Mouse (Mus musculus) lung, embryonic 14.5 days (tissue): ENCODE data around the gene Tns3. TPM values are rescaled to one million over a fixed set of nuclear protein-coding genes. Genes with fewer than 3 reads are reported as not detected.

Experiments
- ATAC-seq: fragments of 200-750 bp; cut with Nextera tagmentation; 2 replicates; pipeline ENCODE4 v1.8.0; 2017; ENCODE audit warnings: mild to moderate bottlenecking, moderate TSS enrichment, moderate library complexity; ENCODE audit not compliant: insufficient read depth
- DNase-seq: peaks from one replicate; pipeline ENCODE4 v3.0.0-alpha.2; 2015
- H3K27ac ChIP-seq: fragments of 300-500 bp; sonication (generic); 2 replicates; pipeline ENCODE4 v1.5.1; 2014; ENCODE audit warnings: low read depth, mild to moderate bottlenecking, moderate library complexity
- H3K27me3 ChIP-seq: fragments of 300-500 bp; sonication (generic); 2 replicates; pipeline ENCODE4 v1.6.1; 2014; ENCODE audit warnings: low read length, control low read depth; ENCODE audit not compliant: insufficient read depth
- H3K36me3 ChIP-seq: fragments of 300-500 bp; sonication (generic); 2 replicates; pipeline ENCODE4 v1.6.1; 2014; ENCODE audit warnings: control low read depth; ENCODE audit not compliant: insufficient read depth
- H3K4me1 ChIP-seq: fragments of 300-500 bp; sonication (generic); 2 replicates; pipeline ENCODE4 v1.6.1; 2014; ENCODE audit warnings: antibody characterized with exemption, control low read depth; ENCODE audit not compliant: insufficient read depth
- H3K4me2 ChIP-seq: fragments of 300-500 bp; sonication (generic); 2 replicates; pipeline ENCODE4 v1.6.1; 2014; ENCODE audit warnings: mild to moderate bottlenecking
- H3K4me3 ChIP-seq: fragments of 300-500 bp; sonication (generic); 2 replicates; pipeline ENCODE4 v1.5.1; 2014; ENCODE audit warnings: low read depth, low read length
- H3K9ac ChIP-seq: fragments of 300-500 bp; sonication (generic); 2 replicates; pipeline ENCODE4 v1.6.1; 2014
- H3K9me3 ChIP-seq: fragments of 300-500 bp; sonication (generic); 2 replicates; pipeline ENCODE4 v1.6.1; 2016; ENCODE audit warnings: low read depth, low read length, control low read depth
- CTCF ChIP-seq: IDR thresholded peaks from 2 replicates; pipeline ENCODE4 v1.5.1; 2016; ENCODE audit warnings: antibody characterized with exemption, low read depth
- WGBS: fragments of 180-500 bp; shearing (Covaris S2); extraction: QIAGEN DNeasy Blood & Tissue Kit; methylation state at CpG from one replicate; pipeline ENCODE4 v1.1.7; 2014; 5-methylcytosine and 5-hydroxymethylcytosine counted together
- polyA plus RNA-seq: library from polyadenylated mRNA; unstranded; fragments of >200 nt; fragmentation: Nextera tagmentation; extraction: Ambion mirVana; gene quantifications from 2 replicates; pipeline ENCODE4 v1.2.1, GENCODE M21; 2014

The Tns3 gene
- polyA plus RNA-seq, 1 experiment from 2014 or later: 41.0 TPM

DNA sequence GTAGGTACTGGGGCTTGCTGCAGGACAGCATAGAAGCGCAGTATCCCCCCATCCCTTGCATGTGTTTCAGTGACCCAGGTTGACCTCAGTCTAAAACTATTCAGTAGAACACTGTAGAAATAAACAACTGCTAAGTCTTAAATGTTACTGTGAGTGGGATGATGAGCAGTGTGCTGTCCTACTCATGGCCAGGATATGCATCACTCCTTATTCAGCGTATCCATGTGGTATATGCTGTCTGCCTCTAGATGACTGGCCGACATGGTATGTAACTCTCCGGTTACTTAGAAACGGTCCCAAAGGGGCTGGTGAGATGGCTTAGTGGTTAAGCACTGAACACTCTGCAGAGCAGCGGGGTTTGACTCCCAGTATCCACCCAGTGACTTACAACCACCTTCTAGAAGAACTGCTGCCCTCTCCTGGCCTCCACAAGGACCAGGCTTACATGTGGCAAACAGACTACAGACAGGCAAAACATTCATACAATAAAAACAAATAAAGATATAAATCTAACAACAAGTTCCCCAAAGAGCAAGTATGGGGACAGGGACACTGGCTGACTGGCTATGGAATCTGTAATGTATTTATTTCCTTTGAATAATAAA is 212.6 kb downstream of the Tns3 start:
- 0 out of 2 replicates have a peak, but pooled peaks have one; percentile 2 for TF ChIP-seq CTCF
- Histone ChIP-seq H3K9ac (no peak overlapping the region), H3K9me3 (no peaks in the 10 kb centered on the region), H3K27me3 (no peaks in the 10 kb centered on the region), H3K4me3 (no peak overlapping the region), H3K36me3 (peaks cover 72% of the 10 kb centered on the region), H3K4me1 (peaks cover 3% of the 10 kb centered on the region; the same call in 1 of the 2 replicates), H3K27ac (no peak overlapping the region), H3K4me2 (no peak overlapping the region)
- 89% methylated on average over 6 of the region's 6 CpGs for WGBS
- no peak for DNase-seq
- ATAC-seq: no peak

DNA sequence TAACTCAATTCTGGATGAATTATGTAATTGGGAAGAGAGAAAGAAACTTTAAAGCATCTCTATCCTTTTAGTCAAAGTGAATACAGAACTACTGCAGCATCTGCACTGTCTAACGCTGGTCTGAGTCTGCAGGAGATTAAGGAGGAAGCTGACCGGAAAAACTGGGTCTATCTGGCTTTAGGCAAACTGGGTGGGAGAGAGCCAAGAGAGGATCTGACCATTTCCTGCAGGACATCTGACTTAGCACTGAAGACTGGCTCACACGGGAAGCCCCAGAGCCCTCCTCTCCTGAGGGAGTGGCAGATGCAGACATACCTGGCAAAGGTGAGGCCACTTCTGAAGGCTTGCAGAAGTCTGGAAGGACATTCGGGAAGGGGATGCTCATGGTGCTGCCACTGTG is 213.8 kb downstream of the Tns3 start:
- no peak for TF ChIP-seq CTCF

DNA sequence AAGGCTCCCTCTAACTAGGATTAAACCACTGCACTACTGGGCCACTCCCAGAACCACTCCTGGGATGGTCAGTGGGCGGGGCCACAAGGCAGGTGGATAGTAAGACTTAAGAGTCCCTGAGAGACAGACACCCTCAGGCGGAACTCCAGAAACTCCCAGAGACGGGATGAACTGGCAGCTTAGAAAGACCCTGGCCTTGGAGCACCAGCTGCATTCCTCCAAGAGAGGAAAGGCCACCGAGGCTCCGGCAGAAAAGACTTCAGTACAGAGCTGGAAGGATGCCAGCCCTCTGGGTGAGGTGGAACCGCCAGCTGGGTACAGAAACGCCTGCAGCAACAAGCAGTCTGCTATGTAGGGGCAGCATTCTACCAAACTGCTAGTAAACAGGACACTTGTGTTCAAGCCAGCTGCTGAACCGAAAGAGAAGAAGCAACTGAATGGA is 218.4 kb downstream of the Tns3 start:
- no peak for TF ChIP-seq CTCF
- H3K27ac ChIP-seq: peak overlapping the region; percentile 33; the same call in 1 of the 2 replicates
- H3K9me3 ChIP-seq: no peaks in the 10 kb centered on the region
- H3K9ac ChIP-seq: no peak overlapping the region
- DNase-seq (peak; percentile 91), ATAC-seq (peak; percentile 68)
- peaks cover 90% of the 10 kb centered on the region for H3K36me3 ChIP-seq
- H3K4me3 ChIP-seq: no peak overlapping the region
- WGBS: 19% methylated on average over 8 of the region's 8 CpGs
- H3K27me3 ChIP-seq: no peaks in the 10 kb centered on the region
- H3K4me2 ChIP-seq: no peak overlapping the region
- H3K4me1 ChIP-seq: peaks cover 3% of the 10 kb centered on the region; the same call in 1 of the 2 replicates

More for the DNA sequence above, 213.8 kb downstream of the Tns3 start:
- Histone ChIP-seq H3K9me3 (no peaks in the 10 kb centered on the region), H3K4me1 (peaks cover 3% of the 10 kb centered on the region; the same call in 1 of the 2 replicates), H3K27ac (no peak overlapping the region), H3K36me3 (peaks cover 78% of the 10 kb centered on the region), H3K4me2 (no peak overlapping the region), H3K9ac (no peak overlapping the region), H3K4me3 (no peak overlapping the region), H3K27me3 (no peaks in the 10 kb centered on the region)
- no peak for ATAC-seq
- DNase-seq: no peak
- 75% methylated on average over 4 of the region's 4 CpGs for WGBS

DNA sequence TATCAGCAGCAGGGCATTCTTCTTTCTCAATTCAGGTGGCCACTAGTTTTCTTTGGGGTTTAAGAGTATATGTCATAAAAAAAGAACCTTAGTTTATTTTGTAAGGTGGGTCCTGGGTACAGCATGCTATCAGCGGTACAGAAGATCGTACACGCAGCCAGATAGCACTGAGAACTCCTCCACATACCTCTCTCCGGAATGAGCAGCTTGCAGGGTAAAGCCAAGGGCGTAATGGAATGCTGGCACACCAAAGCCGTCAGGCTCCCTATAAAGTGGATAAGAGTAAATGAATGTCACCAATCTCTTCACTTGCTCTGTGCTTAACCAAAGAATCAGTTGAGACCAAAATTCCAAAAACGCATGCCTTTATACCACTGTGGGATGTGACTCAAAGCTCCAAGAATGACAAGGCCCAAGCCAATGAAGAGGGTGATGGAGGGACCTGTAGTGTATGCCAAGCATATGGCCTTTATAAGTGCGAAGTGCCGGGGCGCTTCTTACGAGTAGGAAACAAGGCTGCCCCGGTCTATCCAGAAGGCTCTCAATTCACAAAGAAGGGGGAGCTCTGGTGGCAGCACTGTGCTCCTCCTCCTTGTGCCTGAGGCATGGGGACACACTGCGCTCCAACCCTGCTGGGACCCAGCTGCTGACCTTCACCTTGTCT is 219.4 kb downstream of the Tns3 start:
- TF ChIP-seq CTCF: no peak
- no peak overlapping the region for H3K9ac ChIP-seq
- H3K27ac ChIP-seq: no peak overlapping the region
- H3K4me3 ChIP-seq: no peak overlapping the region
- peaks cover 87% of the 10 kb centered on the region for H3K36me3 ChIP-seq
- H3K27me3 ChIP-seq: no peaks in the 10 kb centered on the region
- peaks cover 3% of the 10 kb centered on the region; the same call in 1 of the 2 replicates for H3K4me1 ChIP-seq
- DNase-seq: no peak
- 84% methylated on average over 13 of the region's 13 CpGs for WGBS
- no peak overlapping the region for H3K4me2 ChIP-seq
- H3K9me3 ChIP-seq: no peaks in the 10 kb centered on the region
- no peak for ATAC-seq

DNA sequence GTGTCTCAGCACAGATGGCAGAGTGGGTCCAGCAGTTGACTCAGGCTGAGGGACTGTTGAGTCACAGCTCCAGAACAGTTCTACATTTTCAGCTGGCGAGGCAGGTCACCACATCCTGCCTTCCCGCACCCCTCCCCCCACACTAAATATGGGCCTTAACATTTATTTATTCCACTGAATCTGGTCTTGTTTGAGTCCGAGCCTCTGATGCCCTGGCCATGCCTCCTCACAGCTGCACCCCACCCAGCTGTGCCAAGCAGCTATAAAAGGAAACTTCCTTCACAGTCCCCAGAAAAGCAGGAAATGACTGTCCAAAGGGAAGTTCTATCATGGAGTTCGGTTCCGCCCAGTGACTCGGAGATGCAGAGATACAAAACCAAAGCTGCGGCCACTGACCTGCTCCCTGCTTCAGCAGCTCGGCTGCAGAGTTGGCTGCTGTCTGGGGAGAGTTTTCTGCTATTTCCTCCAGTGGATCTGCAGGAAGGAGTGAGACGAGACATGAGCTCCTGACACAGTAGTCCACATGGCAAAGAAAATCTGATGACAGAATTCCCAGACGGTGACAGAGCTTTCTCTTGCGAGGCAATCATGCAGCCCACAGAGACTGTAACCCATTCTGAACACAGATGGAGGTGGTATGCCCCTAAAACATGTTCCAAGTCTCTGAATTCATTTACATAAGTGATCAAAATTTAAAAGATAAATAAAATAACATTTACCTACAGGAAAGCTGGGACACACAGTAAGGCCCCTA is 220.6 kb downstream of the Tns3 start:
- Histone ChIP-seq H3K4me2 (no peak overlapping the region), H3K27me3 (no peaks in the 10 kb centered on the region), H3K27ac (no peak overlapping the region), H3K9ac (no peak overlapping the region), H3K36me3 (peaks cover 85% of the 10 kb centered on the region), H3K4me3 (no peak overlapping the region), H3K9me3 (no peaks in the 10 kb centered on the region), H3K4me1 (peaks cover 3% of the 10 kb centered on the region; the same call in 1 of the 2 replicates)
- ATAC-seq (no peak), DNase-seq (no peak)
- no peak for TF ChIP-seq CTCF
- WGBS: 64% methylated on average over 11 of the region's 11 CpGs

DNA sequence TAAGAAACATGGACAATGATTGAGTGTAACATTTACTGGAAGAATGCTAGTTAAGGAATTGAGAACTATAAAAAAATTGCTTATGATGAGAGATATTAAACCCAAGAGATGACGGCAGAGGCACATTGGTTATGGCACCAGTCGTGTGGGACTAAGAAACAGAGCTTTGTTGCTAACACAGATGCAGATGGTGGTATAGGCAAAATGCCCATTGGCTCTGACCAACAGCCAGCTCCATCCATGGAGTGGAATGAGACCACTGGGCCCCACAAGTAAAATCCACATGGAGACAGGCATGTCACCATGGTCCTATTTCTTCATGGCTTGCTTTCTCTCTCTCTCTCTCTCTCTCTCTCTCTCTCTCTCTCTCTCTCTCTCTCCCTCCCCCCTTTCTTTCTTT is 223.6 kb downstream of the Tns3 start:
- no peak for ATAC-seq

DNA sequence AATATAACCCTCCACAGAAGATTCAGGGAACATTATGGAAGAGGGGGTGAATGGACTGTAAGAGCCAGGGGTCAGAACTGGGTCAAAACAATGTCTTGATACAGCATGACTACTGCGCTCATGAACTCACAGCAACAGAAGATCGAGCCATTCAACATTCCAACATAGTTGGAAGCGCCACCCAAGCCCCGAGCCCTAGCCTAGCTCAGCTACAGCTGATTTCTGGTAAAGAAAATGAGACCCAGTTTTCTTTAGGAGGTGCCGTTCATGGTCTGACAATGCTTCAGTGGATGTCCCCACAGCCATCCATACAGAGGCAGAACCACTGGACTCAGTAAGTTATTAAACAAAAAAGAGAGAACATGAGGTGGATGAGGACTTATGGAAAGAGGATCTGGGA is 224.1 kb downstream of the Tns3 start:
- Histone ChIP-seq H3K4me1 (no peaks in the 10 kb centered on the region), H3K27me3 (no peaks in the 10 kb centered on the region), H3K27ac (no peak overlapping the region), H3K36me3 (peaks cover 91% of the 10 kb centered on the region), H3K4me2 (no peak overlapping the region), H3K9ac (no peak overlapping the region), H3K4me3 (no peak overlapping the region), H3K9me3 (no peaks in the 10 kb centered on the region)
- WGBS: 95% methylated on average over 5 of the region's 5 CpGs
- TF ChIP-seq CTCF: no peak
- DNase-seq (no peak), ATAC-seq (no peak)

More for the DNA sequence above, 223.6 kb downstream of the Tns3 start:
- DNase-seq: no peak
- Histone ChIP-seq H3K36me3 (peaks cover 90% of the 10 kb centered on the region), H3K9ac (no peak overlapping the region), H3K27ac (no peak overlapping the region), H3K4me3 (no peak overlapping the region), H3K4me1 (no peaks in the 10 kb centered on the region), H3K27me3 (no peaks in the 10 kb centered on the region), H3K4me2 (no peak overlapping the region), H3K9me3 (no peaks in the 10 kb centered on the region)
- TF ChIP-seq CTCF: no peak
- WGBS: 92% methylated on average over 2 of the region's 2 CpGs
